Mouse (Mus musculus): Measurements from ENCODE around the gene Itpka.

The Itpka gene

GRCm38 (mm10) chr2:119758101-119758843, 16.1 kb downstream of the Itpka start:
- DNase-seq = no peak

GRCm38 (mm10) chr2:119758844-119759835, 17.0 kb downstream of the Itpka start:
- no peak for DNase-seq

GRCm38 (mm10) chr2:119760251-119760650, 18.1 kb downstream of the Itpka start, which contains the start of gene Ltk:
Gene Ltk (minus strand): TSS chr2:119760431.
- DNase-seq = no peak

DNA sequence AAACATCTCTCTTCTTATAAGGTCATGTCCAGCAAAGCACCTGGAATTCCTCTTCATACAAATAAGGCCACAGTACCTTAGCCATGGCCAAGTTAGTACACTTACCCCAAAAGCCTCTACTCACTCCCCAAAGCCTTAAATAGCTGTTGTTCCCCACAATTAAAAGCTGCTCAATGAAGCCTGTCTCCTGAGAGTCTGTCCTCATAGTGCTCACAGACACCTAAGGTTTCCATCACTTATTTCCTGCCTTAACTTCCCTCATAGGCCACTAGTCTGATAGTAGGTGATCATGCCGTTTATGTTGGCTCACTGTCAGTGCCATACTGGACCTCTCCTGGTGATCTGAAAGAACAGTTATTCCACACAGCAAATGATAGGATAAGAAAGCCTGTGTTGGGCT, 20.1 kb downstream of the Itpka start:
- no peak for DNase-seq

DNA sequence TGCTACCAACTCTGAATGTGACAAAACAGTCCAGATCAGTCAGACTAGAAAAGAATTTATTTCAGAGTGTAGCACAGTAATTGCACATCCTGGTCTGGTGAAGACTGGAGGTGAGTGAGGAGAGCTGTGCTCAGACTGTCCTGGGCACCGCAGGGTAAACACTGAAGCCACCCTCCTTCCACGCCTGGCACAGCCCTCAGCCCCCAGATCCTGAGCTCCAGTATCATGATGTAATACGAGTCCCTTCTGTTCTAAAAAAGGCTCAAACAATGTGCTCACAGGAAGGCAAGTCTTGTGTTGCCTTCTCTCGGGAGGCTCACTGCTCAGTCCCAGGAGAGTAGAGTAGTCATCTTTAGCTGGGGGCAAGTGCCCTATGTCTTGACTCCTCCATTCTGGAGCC, 21.8 kb downstream of the Itpka start:
- no peak for DNase-seq

DNA sequence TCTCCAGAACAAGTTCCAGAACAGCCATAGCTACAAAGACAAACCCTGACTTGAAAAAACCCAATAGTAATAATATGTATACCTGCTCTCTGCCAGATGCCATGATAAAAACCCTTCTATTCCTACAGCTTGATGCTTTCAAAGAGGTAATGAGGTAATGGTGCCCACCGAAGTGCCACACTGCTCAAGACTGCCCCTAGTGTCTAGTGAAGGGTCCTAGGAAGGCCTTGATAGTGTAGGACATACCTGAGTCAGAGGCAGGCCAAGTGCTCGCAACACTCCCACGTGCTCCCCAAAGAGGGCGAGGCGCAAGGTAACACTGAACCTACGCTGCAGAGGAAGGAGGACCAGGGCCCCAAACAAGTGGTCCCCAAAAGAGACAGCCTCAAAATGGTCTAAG, 25.1 kb downstream of the Itpka start:
- no peak for DNase-seq

DNA sequence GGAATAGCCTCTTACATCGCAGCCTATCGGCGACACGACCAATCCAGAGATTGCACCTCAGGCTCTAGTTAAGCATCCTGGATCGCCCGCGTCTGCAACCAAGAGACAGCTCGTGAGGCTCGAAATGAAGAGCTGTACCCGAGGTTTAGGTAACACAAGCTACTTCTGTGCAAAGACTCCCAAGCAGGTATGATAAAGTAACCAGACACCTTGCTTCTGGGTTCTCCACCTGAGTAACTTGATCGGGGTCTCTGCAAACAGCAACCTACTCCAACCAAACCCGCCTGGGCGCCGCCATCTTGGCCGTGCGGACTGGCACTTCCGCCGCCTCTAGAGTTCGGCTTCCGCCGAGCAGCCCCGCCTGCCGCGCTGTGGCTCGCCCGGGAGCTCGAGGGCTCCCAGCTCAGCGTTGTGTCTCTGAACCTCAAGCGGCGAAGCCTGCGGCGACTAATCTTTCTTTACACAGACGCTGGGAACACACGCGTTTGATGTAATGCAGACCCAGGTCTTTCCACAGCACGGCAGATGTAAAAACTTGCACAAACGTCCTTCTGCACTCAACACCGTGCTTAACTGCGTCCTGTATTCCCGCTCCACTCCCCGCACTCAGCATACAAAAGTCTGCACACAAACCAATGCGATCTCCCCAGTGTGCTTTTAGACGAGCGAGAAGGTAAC, 45.2 kb downstream of the Itpka start, which contains the start of gene Rpap1:
Gene Rpap1 (minus strand): TSS at position 332 of the 678 bp plus-strand sequence.
- DNase-seq = peak; percentile 89

GRCm38 (mm10) chr2:119789996-119790395, 47.9 kb downstream of the Itpka start:
- DNase-seq = no peak

- no peak for DNase-seq
Observed at GRCm38 (mm10) chr2:119797279-119797783, 55.2 kb downstream of the Itpka start, which contains the start of gene Tyro3. Gene Tyro3 (plus strand): TSS chr2:119797733.

DNA sequence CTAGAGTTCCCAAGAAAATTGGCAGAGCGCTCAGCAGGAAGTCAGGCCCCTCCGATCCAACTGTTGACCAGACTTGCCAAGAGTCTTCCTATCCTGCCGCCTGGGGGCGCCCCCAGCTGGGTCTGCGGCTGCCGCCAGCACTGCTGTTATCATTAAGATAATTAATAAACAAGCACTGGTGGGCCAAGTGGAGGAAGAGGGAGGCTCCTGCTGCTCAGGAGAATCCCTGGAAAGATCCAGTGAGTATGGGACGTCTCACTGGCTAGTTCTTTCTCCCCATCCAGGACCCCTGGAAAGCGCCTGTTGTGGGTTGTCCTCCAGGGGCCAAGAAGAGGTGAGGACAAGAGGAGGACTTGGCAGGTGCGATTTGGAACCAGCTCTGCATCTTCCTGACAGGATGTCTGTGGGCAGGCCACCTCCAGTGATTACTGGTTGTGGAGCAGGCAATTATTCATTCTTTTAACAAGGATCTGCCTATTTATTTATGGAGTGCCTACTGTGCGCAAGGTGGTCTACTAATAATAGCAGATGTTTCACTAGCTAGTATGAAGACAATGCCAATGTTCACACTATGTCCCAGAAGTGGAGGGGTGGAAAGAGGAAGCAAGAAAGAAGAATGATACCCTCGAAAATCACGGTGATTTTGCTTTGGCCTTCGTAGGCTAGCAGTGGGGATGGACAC, 56.2 kb downstream of the Itpka start:
- peak; percentile 69 for DNase-seq

- peak; percentile 36 for DNase-seq
Observed at GRCm38 (mm10) chr2:119799181-119799960, 57.2 kb downstream of the Itpka start.

DNA sequence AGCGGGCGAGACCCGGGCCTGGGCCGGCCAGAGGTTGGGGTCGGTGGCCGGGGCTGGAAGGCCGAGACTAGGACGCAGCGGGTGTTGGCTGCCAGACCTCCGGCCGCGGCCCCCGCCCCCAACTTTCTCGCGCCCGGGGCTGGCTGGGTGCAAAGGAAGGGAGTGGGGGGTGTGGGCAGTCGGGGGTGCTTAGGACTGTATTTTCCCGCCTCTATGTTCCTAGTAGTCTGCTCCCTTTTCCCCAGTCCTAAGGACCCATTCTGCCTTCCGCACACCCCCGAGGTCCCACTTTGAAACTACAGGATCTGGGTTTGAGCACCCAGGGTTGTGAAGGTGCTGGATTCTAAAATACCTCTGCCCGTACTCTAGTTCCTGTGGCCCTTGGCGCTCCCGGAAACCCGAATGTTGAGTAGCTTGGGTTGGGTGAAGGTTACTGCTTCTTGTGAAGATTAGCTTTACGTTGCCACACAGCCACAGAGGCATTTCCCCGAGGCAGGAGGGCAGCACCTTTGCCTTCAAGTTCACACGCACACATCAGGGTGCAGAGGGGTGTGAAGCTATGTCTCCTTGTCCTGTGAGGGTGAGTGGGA, 57.9 kb downstream of the Itpka start:
- no peak for DNase-seq
